Mouse (Mus musculus): ENCODE data around the gene Ifngr1.

- no peak for TF ChIP-seq CTCF (IDR thresholded peaks at IDR 0.05; ENCODE audit: low read depth, low read length)
- TF ChIP-seq TAL1 (conservative IDR thresholded peaks at IDR 0.05; ENCODE audit: low read depth, low read length): no peak
These were observed 2.1 kb upstream of the Ifngr1 start for GRCm38 (mm10) chr10:19589626-19590025.
